Mouse (Mus musculus) embryonic facial prominence, embryonic 10.5 days (tissue): ENCODE measurements at regions not wholly inside any gene's neighbourhood (a gene's known extent, or its start where the extent isn't known, plus 50 kb on each side); places are given as distances from the start of the nearest gene placed in this dataset.

ENCODE experiments used
- DNase-seq: peaks from one replicate; pipeline ENCODE4 v3.0.0-alpha.2; 2017; ENCODE audit warnings: low spot score
- H3K27ac ChIP-seq: fragments of 300-500 bp; sonication (generic); replicated peaks from 2 replicates; pipeline ENCODE4 v1.5.1; 2016; ENCODE audit warnings: mild to moderate bottlenecking
- H3K27me3 ChIP-seq: fragments of 300-500 bp; sonication (generic); replicated peaks from 2 replicates; pipeline ENCODE4 v1.6.1; 2016; ENCODE audit warnings: low read depth, mild to moderate bottlenecking; ENCODE audit not compliant: poor library complexity, severe bottlenecking
- H3K36me3 ChIP-seq: fragments of 300-500 bp; sonication (generic); replicated peaks from 2 replicates; pipeline ENCODE4 v1.6.1; 2016; ENCODE audit warnings: mild to moderate bottlenecking, moderate library complexity
- H3K4me1 ChIP-seq: fragments of 300-500 bp; sonication (generic); 2 replicates; pipeline ENCODE4 v1.6.1; 2016
- H3K4me3 ChIP-seq: fragments of 300-500 bp; sonication (generic); 2 replicates; pipeline ENCODE4 v1.5.1; 2016; ENCODE audit warnings: mild to moderate bottlenecking, moderate library complexity
- H3K9me3 ChIP-seq: fragments of 300-500 bp; sonication (generic); 2 replicates; pipeline ENCODE4 v1.6.1; 2016; ENCODE audit warnings: mild to moderate bottlenecking
- WGBS: fragments of 180-500 bp; shearing (Covaris S2); methylation state at CpG from one replicate; pipeline ENCODE4 v1.1.7; 2016; 5-methylcytosine and 5-hydroxymethylcytosine counted together

GRCm38 (mm10) chr15:42252730-42253330 is 2118.7 kb downstream of the 9330182O14Rik start:
- Histone ChIP-seq H3K27me3 (no peaks in the 10 kb centered on the region), H3K4me1 (peaks cover 7% of the 10 kb centered on the region; the same call in 1 of the 2 replicates), H3K4me3 (no peak overlapping the region), H3K36me3 (no peaks in the 10 kb centered on the region), H3K27ac (no peak overlapping the region), H3K9me3 (no peaks in the 10 kb centered on the region)
- DNase-seq, result no peak
- 74% methylated on average over 2 of the region's 2 CpGs for WGBS

- H3K4me3 ChIP-seq, result no peak overlapping the region
- no peak overlapping the region for H3K27ac ChIP-seq
- no peaks in the 10 kb centered on the region for H3K36me3 ChIP-seq
- no peak for DNase-seq
- H3K4me1 ChIP-seq, result peaks cover 7% of the 10 kb centered on the region; the same call in 1 of the 2 replicates
- no peaks in the 10 kb centered on the region for H3K27me3 ChIP-seq
- WGBS, result 88% methylated on average over 2 of the region's 2 CpGs
- H3K9me3 ChIP-seq, result no peaks in the 10 kb centered on the region
These were observed 2122.2 kb downstream of the 9330182O14Rik start for GRCm38 (mm10) chr15:42256343-42256742.

GRCm38 (mm10) chr15:42275117-42275516 is 2141.0 kb downstream of the 9330182O14Rik start:
- H3K9me3 ChIP-seq, result no peaks in the 10 kb centered on the region
- H3K27me3 ChIP-seq, result no peaks in the 10 kb centered on the region
- no peak overlapping the region for H3K4me3 ChIP-seq
- WGBS, result 55% methylated on average over 1 of the region's 1 CpGs
- no peak overlapping the region for H3K27ac ChIP-seq
- DNase-seq, result no peak
- H3K36me3 ChIP-seq, result no peaks in the 10 kb centered on the region
- no peaks in the 10 kb centered on the region for H3K4me1 ChIP-seq

GRCm38 (mm10) chr15:42277247-42277646 is 2143.1 kb downstream of the 9330182O14Rik start:
- H3K4me1 ChIP-seq, result no peaks in the 10 kb centered on the region
- no peak overlapping the region for H3K4me3 ChIP-seq
- DNase-seq, result no peak
- WGBS, result 69% methylated on average over 2 of the region's 2 CpGs
- no peaks in the 10 kb centered on the region for H3K36me3 ChIP-seq
- H3K27me3 ChIP-seq, result no peaks in the 10 kb centered on the region
- no peaks in the 10 kb centered on the region for H3K9me3 ChIP-seq
- H3K27ac ChIP-seq, result no peak overlapping the region

- Histone ChIP-seq H3K36me3 (no peaks in the 10 kb centered on the region), H3K4me3 (no peak overlapping the region), H3K27me3 (no peaks in the 10 kb centered on the region), H3K27ac (no peak overlapping the region), H3K4me1 (no peaks in the 10 kb centered on the region), H3K9me3 (no peaks in the 10 kb centered on the region)
- DNase-seq, result no peak
- 93% methylated on average over 3 of the region's 3 CpGs for WGBS
These were observed 2146.6 kb downstream of the 9330182O14Rik start for GRCm38 (mm10) chr15:42280810-42281209.

GRCm38 (mm10) chr15:42296406-42296805 is 2162.2 kb downstream of the 9330182O14Rik start:
- Histone ChIP-seq H3K27me3 (no peaks in the 10 kb centered on the region), H3K36me3 (no peaks in the 10 kb centered on the region)

GRCm38 (mm10) chr15:42297430-42297829 is 2163.3 kb downstream of the 9330182O14Rik start:
- peaks cover 10% of the 10 kb centered on the region for H3K4me1 ChIP-seq

More at GRCm38 (mm10) chr15:42296406-42296805, 2162.2 kb downstream of the 9330182O14Rik start:
- Histone ChIP-seq H3K4me3 (no peak overlapping the region), H3K27ac (no peak overlapping the region), H3K4me1 (peaks cover 10% of the 10 kb centered on the region), H3K9me3 (no peaks in the 10 kb centered on the region)
- WGBS, result 35% methylated on average over 4 of the region's 4 CpGs
- no peak for DNase-seq

GRCm38 (mm10) chr15:42301956-42302355 is 2167.8 kb downstream of the 9330182O14Rik start:
- no peak overlapping the region for H3K4me3 ChIP-seq
- H3K9me3 ChIP-seq, result no peaks in the 10 kb centered on the region
- peaks cover 6% of the 10 kb centered on the region; the same call in 1 of the 2 replicates for H3K4me1 ChIP-seq
- WGBS, result 86% methylated on average over 1 of the region's 1 CpGs
- H3K36me3 ChIP-seq, result no peaks in the 10 kb centered on the region
- H3K27me3 ChIP-seq, result no peaks in the 10 kb centered on the region
- H3K27ac ChIP-seq, result no peak overlapping the region
- DNase-seq, result no peak

More at GRCm38 (mm10) chr15:42297430-42297829, 2163.3 kb downstream of the 9330182O14Rik start:
- Histone ChIP-seq H3K27ac (no peak overlapping the region), H3K4me3 (no peak overlapping the region), H3K9me3 (no peaks in the 10 kb centered on the region), H3K36me3 (no peaks in the 10 kb centered on the region), H3K27me3 (no peaks in the 10 kb centered on the region)
- no peak for DNase-seq

GRCm38 (mm10) chr15:42304097-42304496 is 2169.9 kb downstream of the 9330182O14Rik start:
- H3K4me3 ChIP-seq, result no peak overlapping the region

GRCm38 (mm10) chr15:42309586-42309985 is 2175.4 kb downstream of the 9330182O14Rik start:
- H3K27ac ChIP-seq, result no peak overlapping the region
- WGBS, result 71% methylated on average over 5 of the region's 5 CpGs
- 0 out of 2 replicates have a peak, but pooled peaks cover 3% of the 10 kb centered on the region for H3K4me1 ChIP-seq

More at GRCm38 (mm10) chr15:42304097-42304496, 2169.9 kb downstream of the 9330182O14Rik start:
- no peak for DNase-seq
- Histone ChIP-seq H3K9me3 (no peaks in the 10 kb centered on the region), H3K4me1 (no peaks in the 10 kb centered on the region), H3K27me3 (no peaks in the 10 kb centered on the region), H3K27ac (no peak overlapping the region), H3K36me3 (no peaks in the 10 kb centered on the region)
- WGBS, result 85% methylated on average over 3 of the region's 3 CpGs

GRCm38 (mm10) chr15:42311166-42311565 is 2177.0 kb downstream of the 9330182O14Rik start:
- no peak for DNase-seq
- Histone ChIP-seq H3K36me3 (no peaks in the 10 kb centered on the region), H3K9me3 (no peaks in the 10 kb centered on the region), H3K4me1 (0 out of 2 replicates have a peak, but pooled peaks cover 3% of the 10 kb centered on the region), H3K27ac (no peak overlapping the region), H3K27me3 (no peaks in the 10 kb centered on the region), H3K4me3 (no peak overlapping the region)
- WGBS, result 78% methylated on average over 4 of the region's 4 CpGs

More at GRCm38 (mm10) chr15:42309586-42309985, 2175.4 kb downstream of the 9330182O14Rik start:
- Histone ChIP-seq H3K27me3 (no peaks in the 10 kb centered on the region), H3K4me3 (no peak overlapping the region), H3K36me3 (no peaks in the 10 kb centered on the region), H3K9me3 (no peaks in the 10 kb centered on the region)
- no peak for DNase-seq

GRCm38 (mm10) chr15:42320349-42320748 is 2186.2 kb downstream of the 9330182O14Rik start:
- H3K9me3 ChIP-seq, result no peaks in the 10 kb centered on the region
- H3K4me3 ChIP-seq, result no peak overlapping the region
- no peaks in the 10 kb centered on the region for H3K27me3 ChIP-seq
- DNase-seq, result no peak
- WGBS, result 85% methylated on average over 1 of the region's 1 CpGs
- no peak overlapping the region for H3K27ac ChIP-seq
- H3K4me1 ChIP-seq, result no peaks in the 10 kb centered on the region
- H3K36me3 ChIP-seq, result no peaks in the 10 kb centered on the region

- Histone ChIP-seq H3K36me3 (no peaks in the 10 kb centered on the region), H3K27ac (no peak overlapping the region), H3K4me3 (no peak overlapping the region), H3K9me3 (no peaks in the 10 kb centered on the region), H3K4me1 (no peaks in the 10 kb centered on the region), H3K27me3 (no peaks in the 10 kb centered on the region)
- 86% methylated on average over 1 of the region's 1 CpGs for WGBS
- DNase-seq, result no peak
These were observed 2188.8 kb downstream of the 9330182O14Rik start for GRCm38 (mm10) chr15:42322940-42323339.
